Mouse (Mus musculus): ENCODE results near the gene Rab25. TPM values are rescaled to one million over a fixed set of nuclear protein-coding genes. Genes with fewer than 3 reads are reported as not detected.

The Rab25 gene
- total RNA-seq, 2 experiments from 2014 or later: not detected

DNA sequence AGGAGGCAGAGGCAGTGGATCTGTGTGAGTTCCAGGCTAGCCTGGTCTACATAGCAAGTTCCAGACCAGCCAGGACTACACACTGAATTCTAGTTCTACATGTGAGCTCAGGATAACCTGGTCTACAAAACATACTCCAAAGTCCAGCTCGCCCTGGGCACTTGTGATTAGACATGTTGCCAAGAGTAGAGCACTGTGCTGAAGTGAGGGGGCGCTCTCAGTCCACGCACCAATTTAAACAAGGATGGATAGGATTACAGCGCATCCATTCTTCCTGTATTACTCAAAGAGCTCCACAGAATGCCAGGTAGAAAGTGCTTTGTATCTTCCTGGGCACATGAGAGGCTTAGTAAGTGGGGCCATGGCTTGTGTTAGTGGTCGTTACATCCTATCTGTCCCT is 3.6 kb downstream of the Rab25 start:
- no peak for DNase-seq (ENCODE audit: low spot score in 2 of 2)
- intact Hi-C loops (cut with DNase I): no loop called here

DNA sequence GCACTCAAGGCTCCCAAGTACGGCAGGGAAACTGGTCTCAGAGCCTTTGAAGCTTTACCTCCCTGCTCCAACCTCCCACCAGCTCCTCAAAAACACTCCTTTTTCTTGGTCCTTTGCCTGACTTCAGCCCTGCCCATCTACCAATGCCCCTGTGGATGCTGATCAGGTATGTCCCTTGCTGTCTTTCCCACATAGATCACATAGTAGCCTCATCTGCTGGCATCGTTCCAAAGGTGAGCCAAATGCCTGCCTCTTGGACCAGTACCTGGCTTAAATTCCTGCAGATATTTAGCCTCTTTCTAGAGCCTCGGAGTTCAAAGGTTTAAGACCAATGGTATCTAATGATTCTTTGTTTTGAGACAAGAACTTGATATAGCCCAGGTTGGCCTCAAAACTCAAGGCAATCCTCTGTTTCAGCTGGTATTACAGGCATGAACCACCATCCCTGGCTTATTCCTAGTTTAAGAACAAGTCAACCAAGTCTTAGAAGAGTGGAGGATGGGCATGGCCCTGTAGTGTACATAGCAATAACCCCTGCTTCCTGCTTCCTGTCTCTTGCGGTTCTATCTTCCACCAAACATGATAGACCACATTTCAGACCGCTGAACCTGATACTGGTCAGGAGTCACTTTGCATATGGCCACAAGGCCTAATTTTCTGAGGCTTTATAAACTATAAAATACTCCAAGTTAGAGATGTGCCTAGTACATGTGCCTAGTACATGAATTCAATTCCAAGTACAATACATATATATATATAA is 4.3 kb downstream of the Rab25 start:
- DNase-seq (ENCODE audit: low spot score in 2 of 2): no peak
- intact Hi-C loops (cut with DNase I): no loop called here

DNA sequence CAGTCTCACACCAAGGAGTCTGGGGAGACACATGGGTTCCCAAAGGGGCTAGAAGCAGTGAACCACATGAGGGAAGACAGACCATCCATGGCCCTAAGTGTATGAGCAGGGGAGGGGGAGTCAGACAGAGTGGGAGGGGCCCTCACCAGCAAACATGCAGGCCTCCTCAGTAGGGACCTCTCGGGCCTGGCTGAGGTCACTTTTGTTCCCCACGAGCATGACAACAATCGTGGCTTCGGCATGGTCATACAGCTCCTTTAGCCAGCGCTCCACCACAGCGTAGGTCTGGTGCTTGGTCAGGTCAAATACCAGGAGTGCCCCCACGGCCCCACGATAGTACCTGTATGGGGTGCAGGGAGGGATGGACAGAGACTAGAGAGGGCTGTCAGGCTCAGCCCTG is 4.9 kb downstream of the Rab25 start:
- intact Hi-C loops (cut with DNase I): no loop called here
- DNase-seq (ENCODE audit: low spot score in 2 of 2): no peak

- no peak for DNase-seq (ENCODE audit: low spot score in 2 of 2)
- intact Hi-C loops (cut with DNase I): no loop called here
These were observed 5.6 kb downstream of the Rab25 start for GRCm38 (mm10) chr3:88542486-88542885.

DNA sequence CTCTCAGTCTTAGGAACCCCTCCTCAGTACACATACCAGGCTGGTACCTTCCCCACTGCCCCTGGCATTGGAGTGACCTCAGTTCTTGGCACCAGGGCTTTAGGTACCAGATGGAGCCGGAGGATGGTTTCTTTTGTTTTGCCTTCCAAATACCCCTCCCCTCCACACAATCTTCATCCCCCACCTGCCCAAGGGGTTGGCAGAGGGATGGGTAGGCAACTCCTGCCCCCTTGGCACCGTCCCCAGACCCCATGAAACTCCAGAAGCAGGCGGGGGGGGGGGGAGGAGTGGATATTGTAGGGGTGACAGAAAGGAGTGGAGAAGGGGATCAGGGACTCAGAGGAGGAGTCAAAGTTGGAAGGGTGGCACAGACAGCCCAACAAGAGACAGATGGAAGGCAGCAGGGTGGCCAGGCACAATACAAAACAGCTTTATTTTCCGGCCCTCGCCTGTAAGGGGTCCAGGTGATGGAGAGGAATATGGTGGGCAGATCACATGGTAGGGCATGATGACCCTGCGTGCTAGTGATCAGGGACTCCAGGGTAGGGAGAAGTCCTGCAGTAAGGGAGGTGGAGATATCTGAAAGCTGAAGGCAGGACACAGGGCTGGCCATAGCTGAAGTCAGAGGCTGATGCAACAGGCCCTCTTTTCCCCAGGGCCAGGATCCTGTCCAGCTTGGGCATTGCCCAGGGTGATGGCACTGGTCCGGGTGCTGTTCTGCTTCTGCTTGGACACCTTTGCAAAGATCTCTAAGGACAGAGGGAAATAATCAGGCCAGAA is 6.3 kb downstream of the Rab25 start:
- no peak for DNase-seq (ENCODE audit: low spot score in 2 of 2)
- intact Hi-C loops (cut with DNase I): no loop called here

GRCm38 (mm10) chr3:88540085-88540484 is 8.0 kb downstream of the Rab25 start:
- intact Hi-C loops (cut with DNase I): no loop called here
- no peak for DNase-seq (ENCODE audit: low spot score in 2 of 2)

GRCm38 (mm10) chr3:88539397-88539796 is 8.7 kb downstream of the Rab25 start:
- intact Hi-C loops (cut with DNase I): no loop called here
- no peak for DNase-seq (ENCODE audit: low spot score in 2 of 2)

DNA sequence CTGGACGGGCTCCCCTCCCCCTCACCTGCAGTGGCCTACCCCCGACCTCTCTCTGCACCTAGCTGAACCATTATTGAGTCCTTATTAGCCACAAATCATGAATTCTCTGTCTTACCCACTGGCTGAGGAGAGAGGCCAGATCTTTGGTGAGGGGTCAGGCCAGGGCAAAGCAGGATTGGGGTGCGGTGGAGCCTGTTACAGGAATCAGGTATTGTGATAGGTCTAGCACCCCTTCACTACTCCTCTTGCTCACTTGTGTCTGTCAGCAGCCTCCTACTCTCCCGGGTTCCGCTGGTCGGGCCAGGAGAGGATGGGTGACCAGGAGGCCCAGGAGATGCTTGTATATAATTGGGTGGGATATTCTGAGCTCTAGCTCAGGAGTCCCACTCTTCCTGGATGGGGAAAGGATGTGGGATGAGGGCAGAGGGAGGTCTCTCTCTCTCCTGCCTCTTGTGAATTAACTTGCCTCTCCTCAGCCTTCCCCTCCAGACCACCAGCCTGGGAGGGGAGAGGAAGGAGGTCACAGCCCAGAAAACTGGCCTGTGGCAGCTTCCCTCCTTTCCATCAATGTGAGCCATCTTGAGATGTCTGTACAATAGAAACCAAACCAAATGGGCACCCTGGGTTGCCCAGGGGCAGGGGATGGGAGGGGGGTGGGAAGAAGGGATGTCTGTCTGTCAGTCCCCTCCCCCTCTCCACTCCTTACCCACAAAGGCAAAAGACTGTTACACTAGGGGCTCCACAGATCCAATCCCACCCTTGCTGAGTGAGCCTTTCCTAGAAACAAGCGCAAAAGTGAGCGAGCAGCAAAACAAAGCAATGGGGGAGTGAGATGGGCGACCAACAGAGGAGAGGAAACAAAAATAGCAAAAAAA is 9.6 kb downstream of the Rab25 start:
- intact Hi-C loops (cut with DNase I): no loop called here
- no peak for DNase-seq (ENCODE audit: low spot score in 2 of 2)

DNA sequence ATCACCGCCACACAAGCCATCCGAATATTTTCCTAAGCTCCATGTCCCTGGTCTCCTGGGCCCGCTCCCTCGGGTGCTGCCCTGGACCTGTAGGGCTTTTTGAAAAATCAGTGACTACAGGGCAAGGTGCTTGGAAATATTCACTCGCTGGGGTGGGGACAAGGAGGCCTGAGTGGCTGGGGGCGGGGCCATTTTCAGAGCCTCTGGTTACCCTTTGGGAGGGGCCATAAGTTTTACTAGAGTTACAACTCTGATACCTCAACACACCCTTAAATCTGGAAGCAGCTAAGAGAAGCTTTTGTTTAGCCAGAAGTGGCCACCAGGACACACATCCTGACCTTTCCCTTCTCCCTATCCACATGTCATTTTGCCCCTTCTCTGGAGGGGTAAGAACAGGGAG is 11.0 kb downstream of the Rab25 start:
- intact Hi-C loops (cut with DNase I): no loop called here
- no peak for DNase-seq (ENCODE audit: low spot score in 2 of 2)

DNA sequence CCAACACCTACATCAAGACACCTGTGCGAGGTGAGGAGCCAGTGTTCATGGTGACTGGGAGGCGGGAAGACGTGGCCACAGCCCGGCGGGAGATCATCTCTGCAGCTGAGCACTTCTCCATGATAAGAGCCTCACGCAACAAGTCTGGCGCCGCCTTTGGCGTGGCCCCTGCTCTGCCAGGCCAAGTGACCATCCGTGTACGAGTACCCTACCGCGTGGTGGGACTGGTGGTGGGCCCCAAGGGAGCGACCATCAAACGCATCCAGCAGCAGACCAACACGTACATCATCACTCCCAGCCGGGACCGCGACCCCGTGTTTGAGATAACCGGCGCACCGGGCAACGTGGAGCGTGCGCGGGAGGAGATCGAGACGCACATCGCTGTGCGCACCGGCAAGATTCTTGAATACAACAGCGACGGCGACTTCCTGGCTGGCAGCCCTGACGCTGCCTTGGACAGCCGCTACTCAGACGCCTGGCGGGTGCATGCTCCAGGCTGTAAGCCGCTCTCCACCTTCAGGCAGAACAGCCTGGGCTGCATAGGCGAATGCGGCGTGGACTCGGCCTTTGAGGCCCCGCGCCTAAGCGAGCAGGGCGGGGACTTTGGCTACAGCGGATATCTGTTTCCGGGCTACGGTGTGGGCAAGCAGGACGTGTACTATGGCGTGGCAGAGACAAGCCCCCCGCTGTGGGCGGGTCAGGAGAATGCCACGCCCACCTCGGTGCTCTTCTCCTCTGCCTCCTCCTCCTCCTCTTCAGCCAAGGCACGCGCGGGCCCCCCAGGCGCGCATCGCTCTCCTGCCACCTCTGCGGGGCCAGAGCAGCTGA is 11.8 kb downstream of the Rab25 start:
- peak; percentile 75 to 77 for DNase-seq (ENCODE audit: low spot score in 2 of 2)
- intact Hi-C loops (cut with DNase I): no loop called here

DNA sequence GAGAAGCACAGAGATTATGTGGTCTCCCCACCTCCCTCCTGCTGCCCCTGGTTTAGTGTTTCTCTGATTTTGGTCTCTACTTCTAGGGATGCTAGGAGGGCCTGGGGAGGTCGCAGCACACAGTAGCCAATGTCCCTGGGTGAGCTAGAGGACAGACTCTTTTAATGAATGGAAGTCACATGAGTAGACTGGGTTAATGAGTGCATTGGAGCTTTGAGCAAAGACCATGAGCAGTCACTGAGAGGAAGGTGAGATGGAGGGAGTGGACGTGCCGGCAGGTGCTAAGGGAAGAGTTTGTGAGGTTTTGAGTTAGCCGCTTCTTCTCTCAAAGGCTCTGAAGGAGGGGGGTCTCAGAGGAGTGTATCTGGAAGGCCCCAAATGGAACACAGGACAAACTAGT is 12.6 kb downstream of the Rab25 start:
- no peak for DNase-seq (ENCODE audit: low spot score in 2 of 2)
- intact Hi-C loops (cut with DNase I): no loop called here

GRCm38 (mm10) chr3:88535005-88535404 is 13.1 kb downstream of the Rab25 start:
- intact Hi-C loops (cut with DNase I): no loop called here
- DNase-seq (ENCODE audit: low spot score in 2 of 2): no peak

DNA sequence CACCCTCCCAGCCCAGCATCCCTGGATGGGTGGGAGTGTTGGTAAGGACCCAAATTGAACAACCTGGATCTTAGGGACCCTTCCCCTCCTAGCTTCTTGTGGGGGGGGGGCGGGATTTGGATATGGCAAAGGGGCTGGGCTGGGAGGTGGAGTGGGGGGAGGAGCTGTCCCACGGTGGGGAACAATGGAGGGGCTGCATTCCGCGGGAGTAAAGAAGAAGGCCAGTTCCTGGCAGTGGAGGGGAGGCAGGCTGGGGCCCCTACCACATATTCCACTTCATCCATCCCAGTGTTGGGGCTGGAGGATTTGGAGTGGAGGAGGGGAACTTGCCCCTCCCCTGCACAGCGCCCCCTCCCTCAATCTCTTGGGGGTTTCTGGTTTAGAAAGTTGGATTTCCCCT is 14.4 kb downstream of the Rab25 start:
- intact Hi-C loops (cut with DNase I): no loop called here
- DNase-seq (ENCODE audit: low spot score in 2 of 2): no peak

- DNase-seq (ENCODE audit: low spot score in 2 of 2): no peak
- intact Hi-C loops (cut with DNase I): no loop called here
These were observed 15.2 kb downstream of the Rab25 start for GRCm38 (mm10) chr3:88532689-88533511.

GRCm38 (mm10) chr3:88532299-88532674 is 15.8 kb downstream of the Rab25 start, which contains the start of gene Mex3a:
Mex3a (plus strand) TSS chr3:88532395.
- no peak for DNase-seq (ENCODE audit: low spot score in 2 of 2)
- intact Hi-C loops (cut with DNase I): no loop called here

DNA sequence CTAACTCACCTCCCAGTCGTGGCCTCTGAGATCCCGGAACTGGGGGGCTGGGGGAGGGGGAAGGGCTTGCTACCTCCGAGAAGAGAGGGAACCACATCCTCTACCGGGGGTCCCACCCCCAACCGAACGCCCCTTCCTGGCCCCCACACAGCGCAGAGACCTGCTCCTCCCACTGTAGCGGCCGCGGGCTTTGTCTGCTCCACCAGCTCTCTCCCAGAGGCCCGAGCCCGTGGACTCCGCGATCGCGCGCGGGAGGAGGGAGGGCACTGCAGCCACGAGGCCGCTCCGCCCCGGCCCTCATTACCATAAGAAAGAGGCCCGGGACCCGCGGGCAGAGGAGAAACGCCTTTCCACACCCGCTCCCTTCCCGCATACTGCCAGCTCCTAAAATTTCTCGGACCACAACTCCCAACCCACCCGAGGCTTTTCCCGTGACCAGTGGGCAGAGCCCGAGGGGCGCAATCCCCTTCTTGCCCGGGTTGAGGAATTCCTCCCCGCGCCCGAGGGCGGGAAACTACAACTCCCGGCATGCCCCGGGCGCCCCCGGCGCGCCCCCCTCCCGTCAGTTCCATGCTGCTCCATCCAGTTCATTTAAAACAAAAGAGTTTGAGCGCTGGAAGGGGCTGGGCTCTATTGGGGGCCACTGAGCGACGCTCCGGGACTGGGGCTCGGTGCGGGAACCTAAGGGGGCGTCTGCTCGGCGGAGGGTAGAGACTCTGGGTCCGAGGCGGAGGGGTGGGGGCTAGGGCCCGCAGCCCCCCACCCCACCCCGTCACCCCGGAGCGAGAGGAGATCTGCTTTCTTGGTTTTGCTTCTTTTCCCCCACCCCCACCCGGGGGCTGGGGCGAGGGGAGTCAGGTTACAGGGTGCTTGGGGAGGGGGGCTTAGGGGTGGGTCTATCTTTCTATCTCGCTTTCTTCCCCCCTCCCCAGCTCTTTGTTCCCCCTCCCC is 16.5 kb downstream of the Rab25 start:
- DNase-seq (ENCODE audit: low spot score in 2 of 2): peak; percentile 85 to 88
- intact Hi-C loops (cut with DNase I): no loop called here

DNA sequence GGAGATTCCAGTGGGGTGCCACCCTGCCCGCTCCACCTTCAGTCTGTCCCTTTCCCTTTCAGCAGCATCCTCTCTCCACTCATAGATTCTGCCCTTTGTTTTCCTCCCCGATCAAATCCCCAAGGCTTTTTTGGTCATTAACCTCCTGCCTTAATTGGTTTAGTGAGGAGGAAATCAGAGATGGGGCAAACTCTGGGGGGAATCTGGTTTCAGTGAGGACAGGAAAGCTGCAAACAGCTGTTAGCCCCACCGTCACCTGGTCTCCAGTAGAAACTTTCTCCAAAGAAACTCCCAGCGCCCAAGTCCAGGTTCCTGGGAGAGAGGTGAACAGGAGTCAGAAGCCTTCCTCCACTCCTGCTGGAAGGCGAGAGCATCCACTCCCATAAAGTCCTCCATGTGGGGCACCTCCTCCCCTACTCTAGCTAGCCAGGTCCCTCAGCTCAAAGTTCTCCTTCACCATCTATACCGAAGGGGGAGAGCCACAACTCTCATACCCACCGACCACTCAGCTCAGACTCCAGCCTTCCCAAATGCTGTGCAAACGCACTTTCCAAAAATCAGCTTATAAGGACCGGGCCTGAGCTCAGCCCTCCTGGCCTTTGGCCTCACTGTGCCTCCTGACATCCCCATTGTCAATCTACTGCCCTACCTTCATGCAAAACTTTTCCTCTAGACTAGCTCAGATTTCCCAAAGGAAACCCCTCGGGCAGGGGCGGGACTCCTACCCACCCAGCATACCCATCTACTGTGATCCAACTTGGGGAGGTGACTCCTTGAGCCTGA is 17.8 kb downstream of the Rab25 start:
- no peak for DNase-seq (ENCODE audit: low spot score in 2 of 2)
- intact Hi-C loops (cut with DNase I): no loop called here

Data from left cerebral cortex, postnatal 14 days (tissue).